Comparison of ENCODE assay signal across 8 mouse cellular contexts in the genomic region with DNA sequence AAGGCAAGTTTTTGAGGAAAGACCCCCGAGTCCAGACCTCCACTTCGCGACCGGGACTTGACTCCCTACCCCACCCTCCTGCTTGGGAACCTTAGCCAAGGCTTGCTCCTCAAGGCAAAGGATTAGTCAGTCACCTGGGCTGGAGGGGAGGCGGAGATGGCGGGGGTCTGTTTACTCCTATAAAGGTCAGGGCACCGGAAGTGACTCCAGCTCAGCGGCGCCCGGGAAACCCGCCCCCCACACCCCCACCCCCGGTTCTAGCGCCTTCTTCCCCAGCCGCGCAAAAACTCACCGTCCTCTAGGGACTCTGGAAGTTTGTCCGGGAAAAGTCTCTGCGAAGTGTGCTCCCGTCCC. TPM values are rescaled to one million over a fixed set of nuclear protein-coding genes. Genes with fewer than 3 reads are reported as not detected.
DNase-seq lines count a peak whose midpoint lies in the region; ATAC-seq and TF ChIP-seq lines count a peak whose summit lies in the region.

No protein-coding gene starts in this region.

- ATAC-seq in lung, embryonic 14.5 days (ENCODE audit: insufficient read depth) = no peak
- ATAC-seq in embryonic facial prominence, embryonic 13.5 days (ENCODE audit: insufficient number of reproducible peaks, insufficient read depth, low FRiP score, low TSS enrichment, low read depth) = no peak
- ATAC-seq in intestine, postnatal 0 days = no peak; the same call in 1 of the 2 replicates

- peak overlapping the region; percentile 62 for H3K4me3 ChIP-seq in lung, embryonic 14.5 days (ENCODE audit: low read depth, low read length)
- peak overlapping the region; percentile 68 for H3K4me3 ChIP-seq in embryonic facial prominence, embryonic 13.5 days
- H3K4me3 ChIP-seq in intestine, postnatal 0 days (ENCODE audit: low read depth, low read length) = peak overlapping the region; percentile 75
- H3K4me3 ChIP-seq in olfactory bulb, adult 2 months (ENCODE audit: insufficient read depth, low read depth, low read length) = peak overlapping the region; percentile 84

- no peaks in the 10 kb centered on the region for H3K27me3 ChIP-seq in lung, embryonic 14.5 days (ENCODE audit: insufficient read depth, low read length)
- H3K27me3 ChIP-seq in embryonic facial prominence, embryonic 13.5 days = peaks cover 49% of the 10 kb centered on the region
- H3K27me3 ChIP-seq in intestine, postnatal 0 days (replicated peaks; ENCODE audit: control insufficient read depth, insufficient read depth, low read length) = no peaks in the 10 kb centered on the region; the same call in 1 of the 2 replicates

- peaks cover 23% of the 10 kb centered on the region; the same call in 1 of the 2 replicates for H3K4me1 ChIP-seq in lung, embryonic 14.5 days (ENCODE audit: insufficient read depth)
- H3K4me1 ChIP-seq in embryonic facial prominence, embryonic 13.5 days = peaks cover 37% of the 10 kb centered on the region
- H3K4me1 ChIP-seq in intestine, postnatal 0 days (replicated peaks; ENCODE audit: control insufficient read depth, insufficient read depth, low read length) = 0 out of 2 replicates have a peak, but pooled peaks cover 5% of the 10 kb centered on the region
- peaks cover 51% of the 10 kb centered on the region for H3K4me1 ChIP-seq in olfactory bulb, adult 2 months (ENCODE audit: control insufficient read depth, insufficient read depth, low read length)

- DNase-seq in lung, embryonic 14.5 days = peak; percentile 52
- DNase-seq in lung, postnatal 14 days = no peak
- no peak for DNase-seq in layer of hippocampus, adult 11-12 months (ENCODE audit: low spot score)
- DNase-seq in urinary bladder, postnatal 25 days (ENCODE audit: low spot score) = no peak
- no peak for DNase-seq in left cerebral cortex, adult 11 months (ENCODE audit: low spot score)

- no peak for TF ChIP-seq POLR2A in olfactory bulb, adult 2 months (IDR thresholded peaks at IDR 0.05; ENCODE audit: insufficient read depth, low read depth, low read length)

- no peak overlapping the region; the same call in 1 of the 2 replicates for H3K27ac ChIP-seq in lung, embryonic 14.5 days (ENCODE audit: low read depth)
- no peak overlapping the region for H3K27ac ChIP-seq in embryonic facial prominence, embryonic 13.5 days
- H3K27ac ChIP-seq in intestine, postnatal 0 days (ENCODE audit: low read depth, low read length) = no peak overlapping the region
- H3K27ac ChIP-seq in olfactory bulb, adult 2 months (ENCODE audit: insufficient read depth, low read depth, low read length) = no peak overlapping the region

- peak overlapping the region; percentile 78 for H3K4me2 ChIP-seq in lung, embryonic 14.5 days
- peak overlapping the region; percentile 95 for H3K4me2 ChIP-seq in embryonic facial prominence, embryonic 13.5 days
- H3K4me2 ChIP-seq in intestine, postnatal 0 days (replicated peaks; ENCODE audit: low read depth) = peak overlapping the region; percentile 100

- under 1% methylated on average over 19 of the region's 19 CpGs for WGBS in lung, embryonic 14.5 days
- WGBS in embryonic facial prominence, embryonic 13.5 days = under 1% methylated on average over 19 of the region's 19 CpGs
- 3% methylated on average over 18 of the region's 19 CpGs for WGBS in intestine, postnatal 0 days
- 3% methylated on average over 19 of the region's 19 CpGs for WGBS in olfactory bulb, adult 2 months

- peak overlapping the region; percentile 73 for H3K9ac ChIP-seq in lung, embryonic 14.5 days
- H3K9ac ChIP-seq in embryonic facial prominence, embryonic 13.5 days = peak overlapping the region; percentile 79
- H3K9ac ChIP-seq in intestine, postnatal 0 days (ENCODE audit: low read depth, low read length) = peak overlapping the region; percentile 76

- H3K36me3 ChIP-seq in lung, embryonic 14.5 days (ENCODE audit: insufficient read depth) = peaks cover 17% of the 10 kb centered on the region; the same call in 1 of the 2 replicates
- peaks cover 3% of the 10 kb centered on the region; the same call in 1 of the 2 replicates for H3K36me3 ChIP-seq in embryonic facial prominence, embryonic 13.5 days
- H3K36me3 ChIP-seq in intestine, postnatal 0 days (ENCODE audit: control insufficient read depth, insufficient read depth) = no peaks in the 10 kb centered on the region

- no peaks in the 10 kb centered on the region for H3K9me3 ChIP-seq in lung, embryonic 14.5 days (ENCODE audit: low read depth, low read length)
- H3K9me3 ChIP-seq in embryonic facial prominence, embryonic 13.5 days = no peaks in the 10 kb centered on the region
- no peaks in the 10 kb centered on the region for H3K9me3 ChIP-seq in intestine, postnatal 0 days (ENCODE audit: control insufficient read depth)

- TF ChIP-seq CTCF in lung, embryonic 14.5 days (IDR thresholded peaks at IDR 0.05; ENCODE audit: low read depth) = no peak
- no peak for TF ChIP-seq CTCF in intestine, postnatal 0 days (IDR thresholded peaks at IDR 0.05; ENCODE audit: low read depth)
- TF ChIP-seq CTCF in olfactory bulb, adult 2 months (IDR thresholded peaks at IDR 0.05; ENCODE audit: insufficient read depth, low read depth, low read length) = no peak

RNA-seq across cellular contexts. Expression of gene Tcf7, which starts 0.4 kb away (rescaled TPM):
- polyA plus RNA-seq in lung, embryonic 14.5 days (2014; fragmentation: Nextera tagmentation; extraction: Ambion mirVana) = 64.2 and 68.8 TPM in 2 replicates
- 8.6 and 11.4 TPM in 2 replicates for polyA plus RNA-seq in embryonic facial prominence, embryonic 13.5 days (2015; fragmentation: Nextera tagmentation; extraction: Ambion mirVana)
- 3.3 TPM in 2 replicates for polyA plus RNA-seq in intestine, postnatal 0 days (2015; fragmentation: Nextera tagmentation; extraction: Ambion mirVana)
- polyA plus RNA-seq in olfactory bulb, adult 2 months (2012; ENCODE audit: insufficient read depth, insufficient read length, low replicate concordance, missing spikeins) = 377 and 809 TPM in 2 replicates

RNA-seq across cellular contexts. Expression of gene Skp1a, which starts 50.6 kb away (rescaled TPM):
- polyA plus RNA-seq in lung, embryonic 14.5 days (2014; fragmentation: Nextera tagmentation; extraction: Ambion mirVana) = 781 and 807 TPM in 2 replicates
- 945 and 951 TPM in 2 replicates for polyA plus RNA-seq in embryonic facial prominence, embryonic 13.5 days (2015; fragmentation: Nextera tagmentation; extraction: Ambion mirVana)
- 605 and 624 TPM in 2 replicates for polyA plus RNA-seq in intestine, postnatal 0 days (2015; fragmentation: Nextera tagmentation; extraction: Ambion mirVana)
- polyA plus RNA-seq in olfactory bulb, adult 2 months (2012; ENCODE audit: insufficient read depth, insufficient read length, low replicate concordance, missing spikeins) = 531 TPM in 1 of 2 replicates, not detected in the other
